Mouse (Mus musculus): Measurements from ENCODE around the gene Castor1.

Gene Castor1

DNA sequence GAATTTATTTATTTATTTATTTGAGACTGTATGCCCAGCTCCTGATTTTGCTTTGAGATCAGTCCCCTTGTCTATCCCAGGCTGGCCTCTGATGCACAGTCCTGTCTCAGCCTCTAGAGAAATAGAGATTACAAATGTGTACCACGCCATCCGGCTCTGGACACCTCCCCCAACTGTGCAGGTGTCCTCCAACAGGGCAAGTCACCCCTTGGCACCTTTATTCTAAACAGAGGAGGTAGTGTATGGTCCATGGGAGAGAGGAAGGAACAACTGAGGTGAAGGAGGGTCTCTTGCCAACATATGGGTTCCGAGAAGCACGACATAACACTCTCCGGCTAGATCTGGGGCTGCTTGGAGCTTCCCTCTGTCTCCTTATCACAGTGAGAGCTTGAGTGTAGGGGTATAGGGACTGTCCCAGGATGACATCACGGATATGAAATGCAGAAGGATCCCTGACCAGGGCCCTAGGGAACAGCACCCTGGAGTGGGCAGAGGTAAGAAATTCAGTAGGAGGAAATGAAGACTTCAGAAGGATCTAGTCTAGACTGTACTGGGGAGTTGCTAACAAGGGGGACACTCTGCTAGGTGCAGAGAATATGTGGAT is 17.1 kb downstream of the Castor1 start:
- no peak for DNase-seq (ENCODE audit: low spot score)

DNA sequence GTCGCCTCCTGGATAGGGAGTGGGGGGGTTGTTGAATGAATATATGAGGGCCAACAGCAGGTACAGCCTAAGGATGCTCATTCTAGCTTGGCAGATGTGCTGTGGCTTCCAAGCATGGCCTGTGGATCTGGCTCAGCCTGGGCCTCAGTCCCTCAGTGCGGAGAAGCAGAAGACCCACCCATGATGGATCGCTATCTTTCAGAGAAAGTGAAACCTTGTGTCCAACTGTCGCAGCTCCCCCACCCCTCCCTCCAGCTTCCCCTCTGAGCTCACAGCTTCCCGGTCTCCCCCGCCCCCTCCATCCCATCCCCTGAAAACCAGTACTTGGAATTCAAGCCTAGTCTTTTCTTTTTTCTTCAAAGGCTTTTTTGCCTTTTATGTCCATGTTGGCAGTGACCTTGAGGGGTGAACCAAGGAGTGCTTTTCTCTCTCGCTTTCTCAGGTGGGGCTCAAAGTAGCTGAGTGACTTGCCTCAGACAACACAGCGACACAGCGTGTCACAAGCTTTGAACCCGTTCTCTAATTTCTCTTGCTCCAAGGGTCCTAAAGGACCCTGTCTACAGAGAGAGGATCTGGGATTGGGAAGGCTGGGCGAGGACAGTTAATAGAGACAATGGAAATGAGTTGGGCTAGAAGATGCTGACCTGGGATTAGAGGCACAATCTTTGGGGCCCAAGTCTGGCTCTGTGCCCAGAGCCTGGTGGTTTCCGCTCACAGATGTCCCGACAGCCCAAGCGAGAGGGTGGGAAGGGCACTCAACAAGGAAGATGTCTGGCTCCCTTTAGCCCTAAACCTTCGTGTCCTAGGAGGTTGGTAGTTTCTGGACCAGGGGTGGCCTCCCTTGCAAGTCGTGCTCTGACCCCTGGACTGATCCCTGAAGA is 17.9 kb downstream of the Castor1 start, which contains the start of gene Osm:
Gene Osm (plus strand): TSS at position 756 of the 881 bp plus-strand sequence.
- DNase-seq (ENCODE audit: low spot score): no peak

DNA sequence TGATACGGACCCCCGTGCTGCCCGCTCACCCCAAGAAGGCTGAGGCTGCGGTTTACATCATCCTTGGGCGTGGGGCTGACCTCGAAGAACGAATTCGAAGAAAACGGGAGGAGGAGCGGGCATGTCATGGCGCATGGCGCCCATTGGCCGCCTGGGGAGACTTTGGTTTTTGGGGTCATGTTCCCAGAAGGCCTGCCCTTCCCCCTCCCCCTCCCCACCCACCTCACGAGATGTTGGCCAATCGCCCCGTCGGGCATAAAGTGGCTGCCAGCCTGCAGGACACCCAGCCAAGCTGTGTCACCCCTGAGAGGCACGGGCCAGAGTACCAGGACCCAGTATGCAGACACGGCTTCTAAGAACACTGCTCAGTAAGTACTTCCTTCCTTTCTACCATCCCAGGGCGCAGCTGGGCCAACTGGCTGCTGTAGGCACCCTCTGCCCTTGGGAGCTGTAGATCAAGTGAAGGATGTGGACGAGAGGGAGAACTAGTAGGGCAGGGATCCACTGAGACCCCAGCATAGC is 18.6 kb downstream of the Castor1 start:
- DNase-seq (ENCODE audit: low spot score): no peak

DNA sequence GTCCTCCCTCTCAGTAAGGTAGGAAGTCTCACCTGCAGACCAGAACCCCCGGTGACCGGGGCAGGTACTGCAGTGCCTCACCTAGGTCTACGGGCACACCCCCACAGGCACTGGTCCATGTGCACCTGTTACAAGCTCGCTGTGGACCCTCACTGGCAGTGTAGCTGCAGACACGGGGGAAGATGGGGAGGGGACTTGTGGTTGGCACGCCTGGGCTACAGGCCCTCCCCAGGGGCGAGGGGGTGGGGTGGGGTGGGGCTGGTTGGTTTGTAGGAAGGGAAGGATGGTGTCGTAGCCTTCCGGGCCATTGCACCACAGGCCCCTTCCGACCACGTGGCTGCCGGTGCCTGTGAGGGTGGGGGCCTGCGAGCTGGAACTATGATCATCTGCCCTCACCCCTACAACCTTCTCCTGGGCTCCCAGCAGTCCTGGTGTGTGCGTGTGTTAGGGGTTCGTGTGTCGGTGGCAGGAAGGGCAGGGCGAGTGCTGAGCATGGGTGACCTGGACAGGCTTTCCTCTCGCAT is 19.4 kb downstream of the Castor1 start:
- DNase-seq (ENCODE audit: low spot score): no peak

DNA sequence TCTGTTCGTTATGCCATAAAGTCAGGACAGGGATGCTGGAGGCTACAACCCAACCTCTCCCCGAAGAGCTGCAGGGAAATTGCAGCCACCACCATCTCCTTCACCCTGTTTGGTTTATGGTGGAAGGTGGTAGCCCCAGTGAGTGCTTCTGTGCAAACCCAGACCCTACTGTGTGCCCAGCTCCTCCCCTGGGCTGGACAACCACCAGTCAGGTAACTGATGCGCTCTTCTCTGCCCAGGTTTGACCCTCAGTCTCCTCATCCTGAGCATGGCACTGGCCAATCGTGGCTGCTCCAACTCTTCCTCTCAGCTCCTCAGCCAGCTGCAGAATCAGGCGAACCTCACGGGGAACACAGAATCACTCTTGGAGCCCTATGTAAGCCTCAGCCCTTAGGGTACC is 20.1 kb downstream of the Castor1 start:
- no peak for DNase-seq (ENCODE audit: low spot score)

DNA sequence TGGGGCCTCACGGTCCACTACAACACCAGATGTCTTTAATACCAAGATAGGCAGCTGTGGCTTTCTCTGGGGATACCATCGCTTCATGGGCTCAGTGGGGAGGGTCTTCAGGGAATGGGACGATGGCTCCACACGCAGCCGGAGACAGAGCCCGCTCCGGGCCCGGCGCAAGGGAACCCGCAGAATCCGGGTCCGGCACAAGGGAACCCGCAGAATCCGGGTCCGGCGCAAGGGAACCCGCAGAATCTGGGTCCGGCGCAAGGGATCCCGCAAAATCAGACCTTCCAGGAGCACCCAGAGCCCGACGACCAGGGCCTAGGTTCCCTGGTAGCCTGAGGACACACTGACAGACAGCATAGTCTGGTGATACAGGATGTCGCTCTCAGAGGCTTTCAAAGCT is 21.7 kb downstream of the Castor1 start:
- DNase-seq (ENCODE audit: low spot score): no peak

DNA sequence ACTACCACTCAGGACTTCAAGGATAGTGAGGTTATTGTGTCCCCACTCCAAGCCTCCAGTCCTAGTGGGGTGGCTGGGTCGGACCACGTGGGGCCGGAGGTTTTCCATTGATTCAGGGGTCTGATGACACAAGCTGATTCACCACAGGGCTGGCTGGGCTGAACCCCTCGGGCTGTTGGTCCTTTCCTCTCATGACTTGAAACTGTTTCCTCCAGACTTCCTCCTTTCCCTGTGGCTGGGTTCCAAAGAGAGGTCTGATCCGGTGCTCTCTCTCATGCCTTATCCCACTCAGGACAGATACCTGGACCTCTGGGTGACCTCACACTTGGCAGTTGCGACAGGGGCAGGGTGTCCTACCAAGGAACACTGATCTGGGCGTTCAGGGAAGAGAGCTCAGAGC is 22.1 kb downstream of the Castor1 start:
- no peak for DNase-seq (ENCODE audit: low spot score)

DNA sequence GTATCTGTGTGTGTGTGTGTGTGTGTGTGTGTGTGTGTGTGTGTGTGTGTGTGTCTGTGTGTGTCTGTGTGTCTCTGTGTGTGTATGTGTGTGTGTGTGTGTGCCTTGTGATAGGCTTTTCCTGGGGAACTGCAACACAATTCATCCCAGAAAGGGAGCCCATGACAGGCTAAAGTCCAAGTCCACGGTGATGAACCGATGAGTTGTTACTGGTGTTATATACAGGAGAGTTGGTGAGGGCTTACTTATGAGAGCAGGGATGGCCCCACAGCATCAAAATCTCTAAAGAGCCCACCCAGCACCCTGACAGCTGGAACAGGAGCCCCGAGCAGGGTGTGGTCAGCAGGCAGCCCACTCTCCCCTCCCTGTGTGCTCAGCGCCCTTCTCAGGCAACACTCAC is 23.2 kb downstream of the Castor1 start:
- DNase-seq (ENCODE audit: low spot score): no peak

DNA sequence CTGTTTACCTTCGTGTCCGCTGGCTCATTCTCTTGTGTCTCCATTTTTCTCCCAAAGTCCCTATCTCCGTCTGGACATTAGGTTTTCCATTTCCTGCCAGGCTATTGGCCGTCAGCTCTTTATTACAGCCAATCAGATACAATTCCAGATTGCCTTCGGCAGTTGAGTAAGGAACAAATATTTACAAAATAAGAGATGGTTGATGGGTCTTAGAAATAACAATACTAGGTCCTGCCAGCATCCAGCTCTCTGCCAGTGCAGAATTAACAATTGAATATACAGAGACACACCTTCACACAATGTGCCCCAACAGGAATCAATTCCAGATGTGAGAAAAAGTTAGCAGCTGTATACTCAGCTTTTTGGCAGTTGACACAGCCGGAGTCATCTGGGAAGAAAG is 28.1 kb downstream of the Castor1 start:
- no peak for DNase-seq (ENCODE audit: low spot score)

DNA sequence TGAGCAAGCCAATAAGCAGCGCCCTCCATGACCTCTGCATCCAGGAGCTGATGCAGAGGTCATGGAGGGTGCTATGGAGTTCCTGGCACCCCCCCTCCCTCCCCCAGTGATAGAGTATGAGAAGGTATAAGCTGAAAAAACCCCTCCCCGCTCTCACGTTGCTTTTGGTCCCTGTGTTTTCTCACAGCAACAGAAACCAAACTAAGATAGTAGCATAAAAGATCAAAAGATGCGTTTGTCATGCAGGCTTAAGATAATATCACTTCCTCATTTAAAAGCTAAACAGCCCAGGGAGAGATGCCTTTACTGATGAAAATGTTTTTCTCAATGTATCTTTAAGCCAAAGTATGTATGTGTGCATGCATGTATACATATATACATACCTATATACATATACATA is 28.6 kb downstream of the Castor1 start:
- no peak for DNase-seq (ENCODE audit: low spot score)

DNA sequence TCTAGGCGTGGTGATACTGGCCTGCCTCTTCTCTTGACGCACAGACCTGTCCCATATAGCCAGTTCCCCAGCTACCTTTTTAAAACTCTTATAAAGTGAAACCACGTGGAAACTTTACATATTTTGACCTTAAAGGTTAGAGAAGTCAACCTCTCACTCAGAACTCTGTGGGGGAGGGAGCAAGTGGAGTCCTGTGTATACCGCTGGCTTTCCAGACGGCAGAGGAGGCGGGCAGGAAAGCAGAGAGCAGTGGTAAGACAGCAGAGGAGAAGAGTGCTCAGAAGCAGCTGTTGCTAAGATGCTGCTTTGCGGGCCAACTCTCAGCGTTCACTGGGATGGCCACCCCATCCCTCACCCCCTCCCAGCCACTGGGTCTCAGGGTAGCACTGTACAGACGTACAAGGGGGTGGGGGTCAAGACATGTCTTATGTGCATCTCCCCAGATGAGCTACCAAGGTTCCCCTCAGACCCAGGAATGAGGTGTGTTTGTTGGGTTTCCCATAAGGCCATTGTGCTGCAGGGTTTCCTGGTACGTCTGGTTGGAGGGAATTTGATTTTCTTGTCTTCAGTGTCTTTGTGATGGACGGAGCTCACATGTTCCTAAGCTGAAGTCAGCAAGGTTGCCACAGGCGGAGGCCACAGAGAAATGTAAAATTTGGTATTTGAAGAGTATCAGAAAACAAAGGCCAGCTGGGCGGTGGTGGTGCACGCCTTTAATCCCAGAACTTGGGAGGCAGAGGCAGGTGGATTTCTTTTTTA is 29.4 kb downstream of the Castor1 start:
- DNase-seq (ENCODE audit: low spot score): no peak

DNA sequence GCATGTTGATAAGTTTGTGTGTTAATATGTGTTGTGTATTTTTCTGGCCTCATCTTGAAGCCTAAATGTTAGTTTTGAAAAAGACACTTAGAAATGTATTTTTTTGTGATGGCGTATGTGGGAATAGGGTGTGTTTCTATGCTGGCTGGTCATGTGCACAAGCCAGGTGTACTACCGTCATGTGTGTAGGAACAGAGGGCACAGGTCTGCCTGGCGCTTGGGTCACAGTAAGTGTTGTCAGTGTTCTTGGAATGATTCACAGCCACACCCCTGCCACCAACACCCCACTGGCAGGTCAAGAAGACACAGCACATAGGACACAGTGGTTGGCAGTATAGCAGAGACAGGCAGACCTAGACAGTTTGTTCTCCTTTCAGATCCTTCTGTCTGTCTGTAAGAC is 31.1 kb downstream of the Castor1 start:
- DNase-seq (ENCODE audit: low spot score): no peak

DNA sequence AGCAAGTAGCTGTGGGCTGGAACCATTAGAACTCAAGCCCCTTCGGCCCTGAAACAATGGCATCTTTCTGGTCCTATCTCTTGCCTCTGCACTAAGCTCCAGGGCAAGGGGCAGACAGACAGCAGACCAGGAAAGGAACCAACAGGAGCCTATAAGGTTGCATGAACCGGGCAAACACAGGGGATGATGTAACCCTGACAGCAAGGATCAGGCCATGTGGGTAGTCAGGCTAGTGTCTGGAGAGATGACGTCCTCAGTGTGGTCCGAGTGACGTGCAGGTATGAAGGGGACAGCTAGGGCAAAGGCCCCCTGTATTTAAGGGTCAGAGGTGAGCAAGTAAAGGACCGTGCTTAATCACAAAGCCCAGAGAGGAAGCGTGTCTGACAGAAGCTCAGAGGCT is 32.3 kb downstream of the Castor1 start:
- no peak for DNase-seq (ENCODE audit: low spot score)

DNA sequence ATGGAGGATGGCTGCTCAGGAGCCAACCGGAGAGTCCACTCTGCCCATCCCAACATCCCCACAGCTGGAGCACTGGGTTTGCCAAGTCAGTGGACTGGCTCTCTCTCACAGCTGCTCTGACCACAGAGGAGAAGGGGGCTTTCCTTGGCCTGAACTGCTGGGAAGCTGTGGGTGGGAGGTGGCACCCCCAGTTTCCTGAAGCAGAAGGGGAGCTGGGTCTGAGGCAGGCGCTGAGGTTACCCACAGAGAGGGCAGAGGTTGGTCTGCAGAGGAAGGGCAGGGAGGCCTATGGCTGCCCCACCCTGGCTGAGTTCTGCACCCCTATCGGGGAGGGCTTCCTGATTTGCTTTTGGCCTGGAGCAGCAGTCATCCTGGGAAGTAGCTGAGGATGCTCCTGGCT is 33.4 kb downstream of the Castor1 start:
- no peak for DNase-seq (ENCODE audit: low spot score)

DNA sequence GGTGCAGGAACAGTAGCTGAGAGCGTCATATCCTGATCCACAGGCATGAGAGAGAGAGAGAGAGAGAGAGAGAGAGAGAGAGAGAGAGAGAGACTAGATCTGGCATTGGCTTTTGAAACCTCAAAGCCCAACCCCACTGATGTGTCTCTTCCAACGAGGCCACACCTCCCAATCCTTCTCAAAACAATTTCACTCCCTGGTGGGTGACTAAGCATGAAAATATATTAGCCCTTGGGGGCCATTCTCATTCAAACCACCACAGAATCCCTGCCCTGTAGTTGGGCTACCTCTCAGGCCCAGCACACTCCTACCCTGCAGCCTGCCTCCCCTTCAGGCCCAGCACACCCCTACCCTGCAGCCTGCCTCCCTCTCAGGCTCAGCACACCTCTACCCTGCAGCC is 34.9 kb downstream of the Castor1 start:
- DNase-seq (ENCODE audit: low spot score): no peak

DNA sequence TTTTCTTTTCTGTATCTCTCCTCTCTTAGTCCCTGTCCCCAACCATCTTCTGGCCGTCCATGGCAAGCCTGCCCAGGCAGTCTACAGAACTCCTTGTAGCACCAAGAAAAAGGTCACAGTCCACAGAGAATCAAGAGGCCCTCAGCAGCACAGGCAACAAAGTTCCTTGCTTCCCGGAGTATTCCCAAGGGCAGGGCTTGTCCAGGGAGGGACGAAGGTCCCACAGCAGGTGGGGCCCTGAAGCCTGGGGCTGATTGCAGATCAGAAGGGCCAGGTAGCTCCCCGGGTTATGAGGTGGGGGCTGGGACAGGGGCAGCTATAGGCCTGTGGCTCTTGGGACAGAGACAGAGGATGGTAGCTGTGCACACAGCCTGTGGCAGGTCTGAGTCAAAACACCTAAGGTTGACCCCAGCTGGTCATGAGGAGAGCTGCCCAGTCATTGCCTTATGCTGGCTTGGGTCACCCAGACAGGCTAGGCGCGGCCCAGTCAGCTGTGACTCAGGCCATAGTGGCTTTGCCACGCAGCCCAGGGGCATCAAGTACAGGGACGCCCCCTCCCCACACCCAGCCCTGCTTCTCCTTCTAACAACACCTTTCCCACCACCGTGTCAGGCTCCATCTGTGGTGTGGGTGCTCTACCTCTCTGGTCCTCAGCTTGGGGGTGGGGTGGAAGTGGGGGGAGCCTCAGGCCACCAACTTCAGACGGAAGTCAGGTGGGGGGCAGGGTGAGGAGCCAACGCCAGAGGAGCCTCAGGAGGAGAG is 39.0 kb downstream of the Castor1 start, which contains the start of gene Lif:
Gene Lif (plus strand): TSS at position 712 of the 762 bp plus-strand sequence.
- DNase-seq (ENCODE audit: low spot score): no peak

DNA sequence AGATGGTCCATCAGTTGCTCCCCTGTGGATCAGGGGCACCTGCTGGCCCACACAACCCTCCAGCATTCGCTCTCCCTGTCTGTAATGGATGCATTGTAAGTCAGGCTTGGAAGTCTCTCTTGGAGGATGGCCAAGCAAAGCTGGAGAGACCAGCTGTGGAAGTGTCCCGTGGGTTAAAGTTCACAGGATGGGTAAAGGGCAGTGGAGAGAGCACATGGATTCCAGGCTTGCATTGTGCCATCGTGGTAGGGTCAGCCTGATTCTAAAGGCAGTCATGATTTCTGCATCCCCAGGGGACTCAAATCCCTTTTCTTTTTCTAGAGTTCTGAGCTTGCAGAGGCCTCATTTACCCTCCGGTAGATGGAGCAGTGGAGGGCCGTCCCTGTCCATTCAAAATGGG is 39.7 kb downstream of the Castor1 start:
- no peak for DNase-seq (ENCODE audit: low spot score)

DNA sequence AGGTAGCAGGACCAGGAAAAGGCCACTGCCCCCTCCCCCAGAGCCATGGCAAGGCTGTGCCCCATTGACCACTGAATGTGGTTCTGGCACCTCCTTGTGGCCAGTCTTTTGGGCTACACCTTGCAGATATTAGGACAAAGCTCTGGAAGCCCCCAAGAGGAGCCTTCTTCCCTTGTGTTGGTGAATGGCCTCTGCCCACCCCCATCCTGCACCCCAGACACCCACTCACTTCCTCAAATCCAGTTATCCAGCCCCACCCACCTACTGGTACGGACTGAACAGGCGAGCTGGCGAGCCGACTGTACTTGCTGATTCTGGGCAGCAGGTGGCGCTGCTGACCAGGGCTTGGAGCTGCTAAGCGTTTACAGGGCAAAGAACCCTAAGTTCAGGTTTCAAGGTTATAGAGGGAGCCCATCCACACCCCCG is 40.6 kb downstream of the Castor1 start:
- peak; percentile 85 for DNase-seq (ENCODE audit: low spot score)

DNA sequence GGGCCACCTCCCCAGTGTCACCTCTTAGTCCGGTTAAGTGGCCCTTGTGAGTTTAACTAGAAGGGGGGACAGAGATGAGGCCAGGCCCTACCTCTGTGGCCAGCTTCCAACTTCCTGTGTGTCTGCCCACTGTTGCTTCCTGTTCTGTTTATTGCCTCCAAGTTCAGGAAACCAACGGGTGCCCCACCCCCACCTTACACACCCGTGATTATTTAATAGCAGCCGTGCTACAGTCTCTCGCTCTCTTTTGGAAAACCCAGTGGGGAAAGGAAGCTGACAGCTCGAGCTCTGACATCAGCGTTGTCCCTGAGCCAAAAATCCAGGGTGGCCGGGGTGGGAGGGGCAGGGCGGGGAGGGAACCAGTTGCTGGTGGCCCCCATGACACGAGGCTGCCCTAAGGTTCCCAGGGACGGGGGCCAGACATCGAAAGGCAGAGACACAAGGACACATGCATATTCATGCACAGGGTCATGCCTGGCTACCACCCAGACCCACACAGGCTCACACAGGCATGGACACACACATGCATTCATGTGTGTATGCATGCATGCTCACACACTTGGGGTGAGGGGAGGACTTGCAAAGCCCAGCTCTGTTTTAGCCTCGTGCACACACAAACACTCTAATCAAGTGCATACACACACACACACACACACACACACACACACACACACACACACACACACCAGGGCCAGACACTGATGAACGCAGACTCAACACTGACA is 42.6 kb downstream of the Castor1 start:
- no peak for DNase-seq (ENCODE audit: low spot score)

DNA sequence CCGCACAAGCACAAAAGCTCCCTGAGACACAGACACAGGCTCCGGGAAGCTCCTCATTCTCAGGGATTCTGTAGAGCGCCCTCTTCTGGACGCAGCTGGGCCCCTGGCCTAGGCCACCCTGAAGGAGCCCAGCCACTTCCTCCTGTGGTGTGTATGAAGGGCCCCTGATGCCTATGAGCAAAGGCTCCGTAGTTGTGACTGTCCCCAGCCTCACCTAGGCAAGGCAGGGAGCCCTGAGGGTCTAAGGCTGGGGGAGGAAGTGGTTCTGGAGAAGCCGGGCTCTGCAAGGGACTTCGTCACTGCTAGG is 43.1 kb downstream of the Castor1 start:
- DNase-seq (ENCODE audit: low spot score): peak; percentile 54

DNA sequence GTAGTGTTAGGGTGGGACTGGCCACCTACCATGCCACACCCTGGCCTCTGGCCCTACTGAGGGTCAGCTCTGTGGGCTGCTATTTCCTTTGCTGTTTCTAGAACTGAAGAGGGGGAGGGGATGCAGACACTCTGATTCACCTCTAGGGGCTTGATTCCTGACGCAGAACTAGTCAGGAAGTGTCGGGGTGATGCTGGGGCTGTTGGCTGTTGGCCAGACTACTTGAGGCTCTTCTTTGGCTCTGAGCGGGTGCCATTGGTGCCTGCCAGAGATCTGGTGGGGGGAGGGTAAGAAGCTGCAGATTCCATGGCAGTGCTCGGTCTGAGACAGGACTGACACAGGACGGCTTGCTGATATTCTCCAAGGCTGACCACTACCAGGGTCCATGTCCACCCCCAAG is 43.9 kb downstream of the Castor1 start:
- DNase-seq (ENCODE audit: low spot score): no peak
